9 mouse cellular contexts compared by ENCODE assay signal in the genomic region with DNA sequence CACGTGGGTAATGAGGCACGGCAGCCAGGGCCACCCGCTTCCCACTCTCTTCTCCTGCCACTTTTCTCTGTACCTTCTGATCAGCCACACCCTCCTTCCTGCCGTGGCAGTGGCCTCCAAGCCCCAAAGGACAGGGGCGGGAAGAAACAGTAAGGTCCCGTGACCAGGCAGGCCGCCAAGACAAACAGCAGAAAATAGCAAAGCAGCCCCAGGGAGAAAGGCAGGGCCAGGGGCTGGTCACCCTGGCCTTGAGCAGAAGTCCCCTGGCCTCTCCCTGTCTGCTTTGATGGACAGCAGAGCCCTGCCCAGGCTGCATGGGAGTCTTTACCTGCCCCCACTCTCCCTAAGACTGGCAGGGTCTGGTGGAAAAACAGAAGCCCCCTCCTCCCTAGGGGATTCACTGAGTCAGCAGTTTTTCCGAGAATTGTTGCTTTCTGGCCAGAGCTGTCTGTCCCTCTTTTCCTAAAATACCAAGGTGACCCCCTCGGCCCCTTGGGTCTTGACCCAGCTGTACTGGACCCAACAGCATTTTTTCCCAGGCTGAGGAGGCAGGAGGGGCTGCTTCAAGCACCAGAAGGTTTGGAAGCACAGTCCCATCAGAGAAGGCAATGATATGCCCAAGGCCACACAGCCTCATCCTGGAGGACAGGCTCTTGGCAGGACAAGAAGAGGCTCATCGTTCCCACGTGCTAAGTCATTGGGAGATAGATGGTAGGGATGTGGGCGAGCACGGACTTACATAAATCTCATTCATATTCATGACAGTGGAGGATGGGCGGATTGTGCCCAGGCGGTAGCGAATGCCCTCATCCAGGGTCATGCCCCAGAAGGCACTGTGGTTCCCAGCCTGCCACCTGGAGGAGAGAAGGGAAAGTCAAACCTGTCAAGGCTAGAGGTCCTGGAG. TPM values are rescaled to one million over a fixed set of nuclear protein-coding genes. Genes with fewer than 3 reads are reported as not detected.
A peak's percentile ranks its signal among the peaks of the same experiment; 100 is the strongest.
DNase-seq lines count a peak whose midpoint lies in the region; ATAC-seq lines count a peak whose summit lies in the region.
"Had no signal": no experiment of that assay in that cellular context is flagged by ENCODE, and none has a peak within 500 bp of the region (broad histone marks: within the 10 kb centered on the region; RNA-seq: fewer than 3 reads in every experiment).

No protein-coding gene starts in this region.

- H3K36me3 ChIP-seq in megakaryocyte, embryonic 14.5 days (replicated peaks; ENCODE audit: low read length), result no peaks in the 10 kb centered on the region
- H3K36me3 ChIP-seq in heart, embryonic 16.5 days (ENCODE audit: control insufficient read depth, insufficient read depth), result no peaks in the 10 kb centered on the region
- no peaks in the 10 kb centered on the region for H3K36me3 ChIP-seq in kidney, embryonic 16.5 days (ENCODE audit: insufficient read depth, low read length)
- no peaks in the 10 kb centered on the region for H3K36me3 ChIP-seq in stomach, embryonic 15.5 days

- peak overlapping the region; percentile 62 for H3K9ac ChIP-seq in heart, embryonic 16.5 days (ENCODE audit: low read length)
- H3K9ac ChIP-seq in kidney, embryonic 16.5 days (replicated peaks; ENCODE audit: low read length), result 0 out of 2 replicates have a peak overlapping the region, but pooled peaks have one; percentile 24
- H3K9ac ChIP-seq in stomach, embryonic 15.5 days, result no peak overlapping the region

- peaks cover 10% of the 10 kb centered on the region for H3K4me1 ChIP-seq in megakaryocyte, embryonic 14.5 days
- H3K4me1 ChIP-seq in brown adipose tissue, adult 24 weeks (ENCODE audit: control insufficient read depth, insufficient read depth, insufficient read length, low read length), result peaks cover 45% of the 10 kb centered on the region
- peaks cover 66% of the 10 kb centered on the region for H3K4me1 ChIP-seq in heart, embryonic 16.5 days (ENCODE audit: control insufficient read depth, insufficient read depth, low read length)
- peaks cover 70% of the 10 kb centered on the region for H3K4me1 ChIP-seq in kidney, embryonic 16.5 days (ENCODE audit: insufficient read depth, low read length)
- H3K4me1 ChIP-seq in stomach, embryonic 15.5 days, result peaks cover 58% of the 10 kb centered on the region

- peaks cover 92% of the 10 kb centered on the region for H3K27me3 ChIP-seq in megakaryocyte, embryonic 14.5 days (replicated peaks)
- no peaks in the 10 kb centered on the region for H3K27me3 ChIP-seq in heart, embryonic 16.5 days (ENCODE audit: control insufficient read depth, insufficient read depth, low read length)
- H3K27me3 ChIP-seq in kidney, embryonic 16.5 days (ENCODE audit: insufficient read depth, low read length), result no peaks in the 10 kb centered on the region
- no peaks in the 10 kb centered on the region for H3K27me3 ChIP-seq in stomach, embryonic 15.5 days (replicated peaks)

- WGBS in heart, embryonic 16.5 days, result 34% methylated on average over 16 of the region's 16 CpGs
- WGBS in kidney, embryonic 16.5 days, result 21% methylated on average over 16 of the region's 16 CpGs
- WGBS in stomach, embryonic 15.5 days, result 38% methylated on average over 16 of the region's 16 CpGs

- no peak for ATAC-seq in megakaryocyte, adult 5-6 weeks (ENCODE audit: poor library complexity, severe bottlenecking)
- ATAC-seq in heart, embryonic 16.5 days (replicated peaks; ENCODE audit: extremely low read depth, insufficient read depth, low FRiP score), result peak; percentile 80
- ATAC-seq in kidney, embryonic 16.5 days (ENCODE audit: low FRiP score, low TSS enrichment), result peak; percentile 79
- peak; percentile 74 for ATAC-seq in stomach, embryonic 15.5 days (ENCODE audit: insufficient read depth, low FRiP score, low read depth)

- DNase-seq in lung, postnatal 10 days, result peak; percentile 94
- no peak for DNase-seq in cerebellum, adult 11 months

- no peaks in the 10 kb centered on the region for H3K9me3 ChIP-seq in megakaryocyte, embryonic 14.5 days
- H3K9me3 ChIP-seq in heart, embryonic 16.5 days (replicated peaks; ENCODE audit: control insufficient read depth, low read length), result no peaks in the 10 kb centered on the region
- no peaks in the 10 kb centered on the region for H3K9me3 ChIP-seq in kidney, embryonic 16.5 days (ENCODE audit: low read length)
- no peaks in the 10 kb centered on the region for H3K9me3 ChIP-seq in stomach, embryonic 15.5 days

- H3K27ac ChIP-seq in brown adipose tissue, adult 24 weeks (replicated peaks; ENCODE audit: low read depth, low read length), result peak overlapping the region; percentile 84
- peak overlapping the region; percentile 90 for H3K27ac ChIP-seq in heart, embryonic 16.5 days (ENCODE audit: low read length)
- H3K27ac ChIP-seq in kidney, embryonic 16.5 days (ENCODE audit: low read length), result peak overlapping the region; percentile 64
- peak overlapping the region; percentile 86 for H3K27ac ChIP-seq in stomach, embryonic 15.5 days

- peak overlapping the region; percentile 9 for H3K4me3 ChIP-seq in megakaryocyte, embryonic 14.5 days (replicated peaks)
- 0 out of 2 replicates have a peak overlapping the region, but pooled peaks have one; percentile 14 for H3K4me3 ChIP-seq in brown adipose tissue, adult 24 weeks (ENCODE audit: insufficient read depth, low read depth, low read length)
- H3K4me3 ChIP-seq in heart, embryonic 16.5 days (ENCODE audit: low read length), result no peak overlapping the region; the same call in 1 of the 2 replicates
- no peak overlapping the region for H3K4me3 ChIP-seq in kidney, embryonic 16.5 days (ENCODE audit: low read length)
- H3K4me3 ChIP-seq in stomach, embryonic 15.5 days (replicated peaks), result 0 out of 2 replicates have a peak overlapping the region, but pooled peaks have one; percentile 3

- H3K4me2 ChIP-seq in heart, embryonic 16.5 days (ENCODE audit: low read depth, low read length), result peak overlapping the region; percentile 59
- H3K4me2 ChIP-seq in kidney, embryonic 16.5 days (replicated peaks; ENCODE audit: low read depth, low read length), result peak overlapping the region; percentile 37
- H3K4me2 ChIP-seq in stomach, embryonic 15.5 days, result peak overlapping the region; percentile 41

RNA-seq across cellular contexts. Expression of gene Tinagl1, which starts 6.4 kb away (rescaled TPM):
- 1.2 TPM in 1 of 2 replicates, not detected in the other for polyA plus RNA-seq in megakaryocyte, embryonic 14.5 days (2012; ENCODE audit: insufficient read depth, low replicate concordance)
- 11.4 and 12.3 TPM in 2 replicates for total RNA-seq in megakaryocyte, adult 5-6 weeks (2015)
- 8.3 and 13.7 TPM in 2 replicates for total RNA-seq in megakaryocyte, adult 5-6 weeks (2017)
- polyA plus RNA-seq in brown adipose tissue, adult 24 weeks (2012; ENCODE audit: insufficient read depth, insufficient read length, missing spikeins), result 30.1 and 32.4 TPM in 2 replicates
- polyA plus RNA-seq in heart, embryonic 16.5 days (2015; fragmentation: Nextera tagmentation; extraction: Ambion mirVana), result 61.2 and 70.6 TPM in 2 replicates
- polyA plus RNA-seq in kidney, embryonic 16.5 days (2015; fragmentation: Nextera tagmentation; extraction: Ambion mirVana), result 71.2 and 93.4 TPM in 2 replicates
- polyA plus RNA-seq in stomach, embryonic 15.5 days (2015; fragmentation: Nextera tagmentation; extraction: Ambion mirVana), result 63.1 and 64.4 TPM in 2 replicates

RNA-seq across cellular contexts. Expression of gene Hcrtr1, which starts 29.4 kb away (rescaled TPM):
- not detected in 2 replicates for polyA plus RNA-seq in megakaryocyte, embryonic 14.5 days (2012; ENCODE audit: insufficient read depth, low replicate concordance)
- not detected in 2 replicates for total RNA-seq in megakaryocyte, adult 5-6 weeks (2015)
- total RNA-seq in megakaryocyte, adult 5-6 weeks (2017), result not detected in 2 replicates
- polyA plus RNA-seq in brown adipose tissue, adult 24 weeks (2012; ENCODE audit: insufficient read depth, insufficient read length, missing spikeins), result not detected in 2 replicates
- polyA plus RNA-seq in heart, embryonic 16.5 days (2015; fragmentation: Nextera tagmentation; extraction: Ambion mirVana), result 0.19 TPM in 1 of 2 replicates, not detected in the other
- 0.19 and 0.31 TPM in 2 replicates for polyA plus RNA-seq in kidney, embryonic 16.5 days (2015; fragmentation: Nextera tagmentation; extraction: Ambion mirVana)
- 0.23 and 0.42 TPM in 2 replicates for polyA plus RNA-seq in stomach, embryonic 15.5 days (2015; fragmentation: Nextera tagmentation; extraction: Ambion mirVana)

RNA-seq across cellular contexts. Expression of gene Gm853, which starts 53.7 kb away (rescaled TPM):
- 0.11 TPM in 1 of 2 replicates, not detected in the other for polyA plus RNA-seq in megakaryocyte, embryonic 14.5 days (2012; ENCODE audit: insufficient read depth, low replicate concordance)
- not detected in 2 replicates for total RNA-seq in megakaryocyte, adult 5-6 weeks (2015)
- not detected in 2 replicates for total RNA-seq in megakaryocyte, adult 5-6 weeks (2017)
- polyA plus RNA-seq in brown adipose tissue, adult 24 weeks (2012; ENCODE audit: insufficient read depth, insufficient read length, missing spikeins), result not detected in 2 replicates
- polyA plus RNA-seq in heart, embryonic 16.5 days (2015; fragmentation: Nextera tagmentation; extraction: Ambion mirVana), result not detected in 2 replicates
- polyA plus RNA-seq in kidney, embryonic 16.5 days (2015; fragmentation: Nextera tagmentation; extraction: Ambion mirVana), result 1.2 and 2.6 TPM in 2 replicates
- not detected in 2 replicates for polyA plus RNA-seq in stomach, embryonic 15.5 days (2015; fragmentation: Nextera tagmentation; extraction: Ambion mirVana)
- polyA plus RNA-seq: gonadal fat pad, adult 2 months had no signal

Comparison
In these comparisons a context has a peak if more than half of its experiments do, and no peak if none do; other contexts are left out.
1. H3K4me3 ChIP-seq: peak in megakaryocyte, embryonic 14.5 days (single experiment), brown adipose tissue, adult 24 weeks (single experiment) and stomach, embryonic 15.5 days (single experiment); none in heart, embryonic 16.5 days (single experiment) and kidney, embryonic 16.5 days (single experiment).
2. RNA of gene Tinagl1, which starts 6.4 kb away (polyA plus RNA-seq): 71.2 to 93.4 TPM in kidney, embryonic 16.5 days, 63.1 to 64.4 TPM in stomach, embryonic 15.5 days, 61.2 to 70.6 TPM in heart, embryonic 16.5 days and 30.1 to 32.4 TPM in brown adipose tissue, adult 24 weeks; 1.2 TPM in megakaryocyte, embryonic 14.5 days; every median in the first group is over 10 times any median in the second.
3. Peak in every context shown above with its lines, with median percentiles within 50 percentile points of each other: H3K27ac ChIP-seq and H3K4me2 ChIP-seq.